Comparison of ENCODE assay signal across 8 mouse cellular contexts in the genomic region with DNA sequence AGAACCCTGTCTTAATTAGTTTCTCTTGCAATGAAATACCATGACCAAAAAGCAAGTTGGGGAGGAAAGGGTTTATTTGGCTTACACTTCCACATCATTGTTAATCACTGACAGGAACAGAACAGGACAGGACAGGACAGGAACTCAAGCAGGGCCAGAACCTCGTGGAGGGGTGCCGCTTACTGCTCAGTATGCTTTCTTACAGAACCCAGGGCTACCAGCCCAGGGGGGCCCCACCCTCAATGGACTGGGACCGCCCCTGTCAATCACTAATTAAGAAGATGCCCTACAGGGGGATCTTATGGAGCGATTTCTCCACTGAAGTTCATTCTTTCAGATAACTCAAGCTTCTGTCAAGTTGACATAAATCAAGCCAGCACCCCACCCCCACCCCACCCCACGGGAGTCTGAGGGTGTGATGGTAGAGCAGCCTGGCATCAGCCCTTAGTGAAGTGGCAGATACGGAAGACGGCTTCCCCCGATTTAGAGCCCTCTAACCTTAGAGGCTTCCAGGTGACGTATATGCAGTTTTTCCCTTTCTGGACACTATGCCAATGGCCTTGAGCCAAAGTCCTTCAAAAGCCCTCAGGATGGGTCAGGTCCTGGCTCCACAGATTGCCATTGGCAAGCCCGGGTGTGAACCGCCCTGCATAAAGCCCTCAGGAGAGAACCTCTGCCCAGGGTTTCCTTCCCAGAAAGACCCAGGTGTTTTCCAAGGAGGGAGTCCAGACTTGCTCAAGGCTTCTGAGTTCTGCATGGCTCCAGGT. TPM values are rescaled to one million over a fixed set of nuclear protein-coding genes. Genes with fewer than 3 reads are reported as not detected.
DNase-seq lines count a peak whose midpoint lies in the region; ATAC-seq lines count a peak whose summit lies in the region.

No protein-coding gene starts in this region.

- peaks cover 40% of the 10 kb centered on the region for H3K36me3 ChIP-seq in limb, embryonic 10.5 days
- H3K36me3 ChIP-seq in midbrain, embryonic 13.5 days = peaks cover 40% of the 10 kb centered on the region

- peaks cover 54% of the 10 kb centered on the region for H3K4me1 ChIP-seq in limb, embryonic 10.5 days
- peaks cover 42% of the 10 kb centered on the region for H3K4me1 ChIP-seq in midbrain, embryonic 13.5 days (replicated peaks)

- no peaks in the 10 kb centered on the region for H3K27me3 ChIP-seq in limb, embryonic 10.5 days (ENCODE audit: low read depth, poor library complexity, severe bottlenecking)
- H3K27me3 ChIP-seq in midbrain, embryonic 13.5 days = no peaks in the 10 kb centered on the region

- H3K9ac ChIP-seq in midbrain, embryonic 13.5 days (replicated peaks) = peak overlapping the region; percentile 93

- no peak for ATAC-seq in midbrain, embryonic 13.5 days

- peak overlapping the region; percentile 99 for H3K4me2 ChIP-seq in midbrain, embryonic 13.5 days (replicated peaks)

- H3K9me3 ChIP-seq in limb, embryonic 10.5 days (replicated peaks) = no peaks in the 10 kb centered on the region
- no peaks in the 10 kb centered on the region for H3K9me3 ChIP-seq in midbrain, embryonic 13.5 days

- peak; percentile 51 to 57 for DNase-seq in cerebellum, postnatal 10 days
- DNase-seq in cerebellum, adult 18-20 months = no peak
- DNase-seq in heart, postnatal 10 days = peak; percentile 59 to 74
- DNase-seq in limb, embryonic 10.5 days (ENCODE audit: low spot score) = no peak
- DNase-seq in urinary bladder, postnatal 10 days (ENCODE audit: low spot score) = no peak
- no peak for DNase-seq in urinary bladder, postnatal 14 days (ENCODE audit: low spot score)
- DNase-seq in urinary bladder, postnatal 36 days (ENCODE audit: low spot score in 2 of 2) = no peak

- intact Hi-C loops in heart, postnatal 10 days (cut with DNase I) = no loop called here

- peak overlapping the region; percentile 100 for H3K27ac ChIP-seq in limb, embryonic 10.5 days
- peak overlapping the region; percentile 100 for H3K27ac ChIP-seq in midbrain, embryonic 13.5 days

- H3K4me3 ChIP-seq in limb, embryonic 10.5 days = peak overlapping the region; percentile 81
- H3K4me3 ChIP-seq in midbrain, embryonic 13.5 days (replicated peaks) = peak overlapping the region; percentile 73

- WGBS in limb, embryonic 10.5 days = 14% methylated on average over 11 of the region's 11 CpGs
- 24% methylated on average over 11 of the region's 11 CpGs for WGBS in midbrain, embryonic 13.5 days

RNA-seq across cellular contexts. Expression of a gene that starts 1.2 kb away (rescaled TPM):
- 10 to 100 TPM; 23.8 to 28.3 TPM for total RNA-seq in heart, postnatal 10 days (2021)
- polyA plus RNA-seq in limb, embryonic 10.5 days (2016; fragmentation: Nextera tagmentation; extraction: Ambion mirVana) = 18.6 and 23.7 TPM in 2 replicates
- 28.2 and 33.3 TPM in 2 replicates for polyA plus RNA-seq in midbrain, embryonic 13.5 days (2015; fragmentation: Nextera tagmentation; extraction: Ambion mirVana)

RNA-seq across cellular contexts. Expression of a gene that starts 11.6 kb away (rescaled TPM):
- total RNA-seq in heart, postnatal 10 days (2021) = 100 to 1,000 TPM; 272 to 274 TPM
- polyA plus RNA-seq in limb, embryonic 10.5 days (2016; fragmentation: Nextera tagmentation; extraction: Ambion mirVana) = 805 and 864 TPM in 2 replicates
- polyA plus RNA-seq in midbrain, embryonic 13.5 days (2015; fragmentation: Nextera tagmentation; extraction: Ambion mirVana) = 724 and 757 TPM in 2 replicates

RNA-seq across cellular contexts. Expression of a gene that starts 11.7 kb away (rescaled TPM):
- 10 to 100 TPM; 10.3 to 12.4 TPM for total RNA-seq in heart, postnatal 10 days (2021)
- polyA plus RNA-seq in limb, embryonic 10.5 days (2016; fragmentation: Nextera tagmentation; extraction: Ambion mirVana) = 13.6 and 14.1 TPM in 2 replicates
- 12.8 and 14.6 TPM in 2 replicates for polyA plus RNA-seq in midbrain, embryonic 13.5 days (2015; fragmentation: Nextera tagmentation; extraction: Ambion mirVana)

RNA-seq across cellular contexts. Expression of a gene that starts 20.0 kb away (rescaled TPM):
- 10 to 100 TPM in 1 of 2 experiments, 1 to 10 TPM in 1; 9.2 to 10.4 TPM for total RNA-seq in heart, postnatal 10 days (2021)
- 35.3 and 36.8 TPM in 2 replicates for polyA plus RNA-seq in limb, embryonic 10.5 days (2016; fragmentation: Nextera tagmentation; extraction: Ambion mirVana)
- polyA plus RNA-seq in midbrain, embryonic 13.5 days (2015; fragmentation: Nextera tagmentation; extraction: Ambion mirVana) = 31.0 and 31.7 TPM in 2 replicates

RNA-seq across cellular contexts. Expression of a gene that starts 34.4 kb away (rescaled TPM):
- 10 to 100 TPM in 1 of 2 experiments, 1 to 10 TPM in 1; 9.8 to 12.2 TPM for total RNA-seq in heart, postnatal 10 days (2021)
- polyA plus RNA-seq in limb, embryonic 10.5 days (2016; fragmentation: Nextera tagmentation; extraction: Ambion mirVana) = 7.5 and 9.4 TPM in 2 replicates
- polyA plus RNA-seq in midbrain, embryonic 13.5 days (2015; fragmentation: Nextera tagmentation; extraction: Ambion mirVana) = 13.6 and 14.5 TPM in 2 replicates

Comparison
In these comparisons a context has a peak if more than half of its experiments do, and no peak if none do; other contexts are left out.
1. DNase-seq: peak in cerebellum, postnatal 10 days (2 of 2) and heart, postnatal 10 days (2 of 2); none in cerebellum, adult 18-20 months (0 of 2), limb, embryonic 10.5 days (single experiment), urinary bladder, postnatal 10 days (single experiment), urinary bladder, postnatal 14 days (single experiment) and urinary bladder, postnatal 36 days (0 of 2).